Mouse (Mus musculus) ovary, postnatal 10 days (tissue): Measurements from ENCODE around the gene Fam189b.
"Not testable (repeated sequence)": the region's sequence is repeated elsewhere in the genome, so short reads cannot be mapped to it uniquely, and the experiment has no call there.

ENCODE experiments used
- DNase-seq: peaks from one replicate; pipeline ENCODE4 v3.0.0; 2022; ENCODE audit warnings: low spot score

The Fam189b gene

GRCm38 (mm10) chr3:89206079-89206478 is 23.1 kb downstream of the Fam189b start:
- DNase-seq = no peak

- DNase-seq = no peak
Measured at GRCm38 (mm10) chr3:89206695-89207094, 23.8 kb downstream of the Fam189b start.

GRCm38 (mm10) chr3:89208075-89208657 is 25.2 kb downstream of the Fam189b start:
- DNase-seq = no peak

- DNase-seq = no peak
Measured at GRCm38 (mm10) chr3:89208736-89209135, 25.8 kb downstream of the Fam189b start.

- no peak for DNase-seq
Measured at GRCm38 (mm10) chr3:89209731-89210130, 26.8 kb downstream of the Fam189b start.

GRCm38 (mm10) chr3:89210162-89210561 is 27.2 kb downstream of the Fam189b start:
- DNase-seq = no peak

GRCm38 (mm10) chr3:89210731-89211130 is 27.8 kb downstream of the Fam189b start:
- DNase-seq = no peak

- peak; percentile 83 for DNase-seq
Measured at GRCm38 (mm10) chr3:89213803-89214530, 31.0 kb downstream of the Fam189b start.

GRCm38 (mm10) chr3:89214681-89215411 is 31.9 kb downstream of the Fam189b start, which contains the start of gene Thbs3:
TSS of gene Thbs3 (plus strand) at chr3:89215180.
- no peak for DNase-seq

GRCm38 (mm10) chr3:89215853-89216252 is 32.9 kb downstream of the Fam189b start:
- DNase-seq = peak; percentile 68

- DNase-seq = not testable (repeated sequence)
Measured at GRCm38 (mm10) chr3:89216407-89216806, 33.5 kb downstream of the Fam189b start.

- no peak for DNase-seq
Measured at GRCm38 (mm10) chr3:89218271-89218670, 35.3 kb downstream of the Fam189b start.

GRCm38 (mm10) chr3:89219546-89219945 is 36.6 kb downstream of the Fam189b start:
- no peak for DNase-seq

- DNase-seq = no peak
Measured at GRCm38 (mm10) chr3:89221167-89221566, 38.2 kb downstream of the Fam189b start.

- DNase-seq = no peak
Measured at GRCm38 (mm10) chr3:89224796-89225195, 41.9 kb downstream of the Fam189b start.

- DNase-seq = no peak
Measured at GRCm38 (mm10) chr3:89225321-89225815, 42.4 kb downstream of the Fam189b start.

- no peak for DNase-seq
Measured at GRCm38 (mm10) chr3:89225918-89226317, 43.0 kb downstream of the Fam189b start.

GRCm38 (mm10) chr3:89226361-89226760 is 43.4 kb downstream of the Fam189b start:
- DNase-seq = no peak

- no peak for DNase-seq
Measured at GRCm38 (mm10) chr3:89226900-89227299, 44.0 kb downstream of the Fam189b start, which contains the start of gene Mtx1. TSS of gene Mtx1 (minus strand) at chr3:89227088.

- peak; percentile 83 for DNase-seq
Measured at GRCm38 (mm10) chr3:89227307-89228179, 44.6 kb downstream of the Fam189b start.

- peak; percentile 82 for DNase-seq
Measured at GRCm38 (mm10) chr3:89228180-89228549, 45.2 kb downstream of the Fam189b start.

GRCm38 (mm10) chr3:89228836-89229235 is 45.9 kb downstream of the Fam189b start, which contains the start of gene Muc1:
TSS of gene Muc1 (plus strand) at chr3:89229057.
- DNase-seq = no peak
